Mouse (Mus musculus) lung, embryonic 16.5 days (tissue): ENCODE measurements around the gene Cygb. TPM values are rescaled to one million over a fixed set of nuclear protein-coding genes. Genes with fewer than 3 reads are reported as not detected.

ENCODE experiments used
- ATAC-seq: fragments of 200-750 bp; cut with Nextera tagmentation; 2 replicates; pipeline ENCODE4 v1.8.0; 2017; ENCODE audit warnings: low read depth, mild to moderate bottlenecking, moderate library complexity
- H3K27ac ChIP-seq: fragments of 300-500 bp; sonication (generic); 2 replicates; pipeline ENCODE4 v1.5.1; 2014; ENCODE audit warnings: mild to moderate bottlenecking, control low read depth, low read length
- H3K27me3 ChIP-seq: fragments of 300-500 bp; sonication (generic); 2 replicates; pipeline ENCODE4 v1.6.1; 2014; ENCODE audit warnings: low read depth, low read length, mixed read lengths; ENCODE audit not compliant: control insufficient read depth, insufficient read depth
- H3K36me3 ChIP-seq: fragments of 300-500 bp; sonication (generic); 2 replicates; pipeline ENCODE4 v1.6.1; 2014; ENCODE audit warnings: low read length; ENCODE audit not compliant: control insufficient read depth, insufficient read depth
- H3K4me1 ChIP-seq: fragments of 300-500 bp; sonication (generic); replicated peaks from 2 replicates; pipeline ENCODE4 v1.6.1; 2014; ENCODE audit warnings: low read length, mixed read lengths; ENCODE audit not compliant: control insufficient read depth, insufficient read depth
- H3K4me2 ChIP-seq: fragments of 300-500 bp; sonication (generic); 2 replicates; pipeline ENCODE4 v1.6.1; 2014; ENCODE audit warnings: low read depth, low read length, control low read depth
- H3K4me3 ChIP-seq: fragments of 300-500 bp; sonication (generic); 2 replicates; pipeline ENCODE4 v1.5.1; 2014; ENCODE audit warnings: mild to moderate bottlenecking, low read length, control low read depth
- H3K9ac ChIP-seq: fragments of 300-500 bp; sonication (generic); 2 replicates; pipeline ENCODE4 v1.6.1; 2014; ENCODE audit warnings: low read length, control low read depth
- H3K9me3 ChIP-seq: fragments of 300-500 bp; sonication (generic); 2 replicates; pipeline ENCODE4 v1.6.1; 2016; ENCODE audit warnings: low read length; ENCODE audit not compliant: control insufficient read depth
- WGBS: fragments of 180-500 bp; shearing (Covaris S2); extraction: QIAGEN DNeasy Blood & Tissue Kit; methylation state at CpG from one replicate; pipeline ENCODE4 v1.1.7; 2014; 5-methylcytosine and 5-hydroxymethylcytosine counted together
- polyA plus RNA-seq: library from polyadenylated mRNA; unstranded; fragments of >200 nt; fragmentation: Nextera tagmentation; extraction: Ambion mirVana; gene quantifications from 2 replicates; pipeline ENCODE4 v1.2.1, GENCODE M21; 2015

The Cygb gene
- polyA plus RNA-seq, 1 experiment from 2014 or later: 13.3 TPM

GRCm38 (mm10) chr11:116689622-116690021 is 35.5 kb upstream of the Cygb start:
- no peaks in the 10 kb centered on the region for H3K9me3 ChIP-seq
- 87% methylated on average over 10 of the region's 10 CpGs for WGBS
- no peak overlapping the region for H3K4me2 ChIP-seq
- H3K27me3 ChIP-seq: no peaks in the 10 kb centered on the region
- no peak for ATAC-seq
- H3K27ac ChIP-seq: no peak overlapping the region
- no peak overlapping the region for H3K4me3 ChIP-seq
- H3K9ac ChIP-seq: no peak overlapping the region
- peaks cover under 1% of the 10 kb centered on the region for H3K4me1 ChIP-seq
- H3K36me3 ChIP-seq: peaks cover 3% of the 10 kb centered on the region; the same call in 1 of the 2 replicates

- Histone ChIP-seq H3K27ac (no peak overlapping the region), H3K9me3 (no peaks in the 10 kb centered on the region), H3K9ac (no peak overlapping the region), H3K27me3 (no peaks in the 10 kb centered on the region), H3K4me1 (no peaks in the 10 kb centered on the region), H3K4me2 (no peak overlapping the region), H3K4me3 (no peak overlapping the region), H3K36me3 (peaks cover 3% of the 10 kb centered on the region; the same call in 1 of the 2 replicates)
- 63% methylated on average over 8 of the region's 8 CpGs for WGBS
- no peak for ATAC-seq
Measured at GRCm38 (mm10) chr11:116687897-116688296, 33.8 kb upstream of the Cygb start.

GRCm38 (mm10) chr11:116685729-116686128 is 31.6 kb upstream of the Cygb start:
- Histone ChIP-seq H3K36me3 (peaks cover 5% of the 10 kb centered on the region; the same call in 1 of the 2 replicates), H3K4me3 (no peak overlapping the region), H3K9ac (no peak overlapping the region), H3K27ac (no peak overlapping the region), H3K27me3 (no peaks in the 10 kb centered on the region), H3K9me3 (no peaks in the 10 kb centered on the region), H3K4me1 (no peaks in the 10 kb centered on the region), H3K4me2 (no peak overlapping the region)
- ATAC-seq: no peak
- 58% methylated on average over 9 of the region's 9 CpGs for WGBS

GRCm38 (mm10) chr11:116683777-116684176 is 29.7 kb upstream of the Cygb start:
- H3K36me3 ChIP-seq: peaks cover 10% of the 10 kb centered on the region; the same call in 1 of the 2 replicates
- H3K4me1 ChIP-seq: no peaks in the 10 kb centered on the region
- 63% methylated on average over 4 of the region's 4 CpGs for WGBS
- no peak overlapping the region for H3K4me2 ChIP-seq
- no peak for ATAC-seq
- H3K27ac ChIP-seq: no peak overlapping the region
- no peak overlapping the region for H3K9ac ChIP-seq
- no peaks in the 10 kb centered on the region for H3K27me3 ChIP-seq
- no peaks in the 10 kb centered on the region for H3K9me3 ChIP-seq
- no peak overlapping the region for H3K4me3 ChIP-seq

- Histone ChIP-seq H3K9ac (no peak overlapping the region), H3K27ac (no peak overlapping the region), H3K4me1 (no peaks in the 10 kb centered on the region), H3K4me3 (no peak overlapping the region), H3K9me3 (no peaks in the 10 kb centered on the region), H3K27me3 (no peaks in the 10 kb centered on the region), H3K36me3 (peaks cover 12% of the 10 kb centered on the region), H3K4me2 (no peak overlapping the region)
- ATAC-seq: no peak
- 54% methylated on average over 14 of the region's 14 CpGs for WGBS
Measured at GRCm38 (mm10) chr11:116682501-116683144, 28.5 kb upstream of the Cygb start.

GRCm38 (mm10) chr11:116681147-116681546 is 27.0 kb upstream of the Cygb start:
- Histone ChIP-seq H3K27me3 (no peaks in the 10 kb centered on the region), H3K36me3 (peaks cover 24% of the 10 kb centered on the region), H3K4me3 (no peak overlapping the region), H3K4me1 (no peaks in the 10 kb centered on the region), H3K4me2 (no peak overlapping the region), H3K27ac (no peak overlapping the region), H3K9ac (no peak overlapping the region), H3K9me3 (no peaks in the 10 kb centered on the region)
- WGBS: 65% methylated on average over 4 of the region's 4 CpGs
- no peak for ATAC-seq

- ATAC-seq: no peak
- H3K27me3 ChIP-seq: no peaks in the 10 kb centered on the region
- H3K27ac ChIP-seq: no peak overlapping the region
- H3K9ac ChIP-seq: no peak overlapping the region
- H3K9me3 ChIP-seq: no peaks in the 10 kb centered on the region
- 73% methylated on average over 24 of the region's 24 CpGs for WGBS
- H3K4me2 ChIP-seq: no peak overlapping the region
- H3K4me1 ChIP-seq: no peaks in the 10 kb centered on the region
- H3K36me3 ChIP-seq: peaks cover 23% of the 10 kb centered on the region
- no peak overlapping the region for H3K4me3 ChIP-seq
Measured at GRCm38 (mm10) chr11:116680321-116681091, 26.4 kb upstream of the Cygb start.

GRCm38 (mm10) chr11:116679148-116679547 is 25.0 kb upstream of the Cygb start:
- Histone ChIP-seq H3K27ac (no peak overlapping the region), H3K4me1 (no peaks in the 10 kb centered on the region), H3K27me3 (no peaks in the 10 kb centered on the region), H3K9me3 (no peaks in the 10 kb centered on the region), H3K36me3 (peaks cover 34% of the 10 kb centered on the region), H3K9ac (no peak overlapping the region), H3K4me2 (no peak overlapping the region), H3K4me3 (no peak overlapping the region)
- no peak for ATAC-seq
- WGBS: 82% methylated on average over 6 of the region's 6 CpGs

- H3K9me3 ChIP-seq: no peaks in the 10 kb centered on the region
- no peak overlapping the region for H3K9ac ChIP-seq
- H3K27me3 ChIP-seq: no peaks in the 10 kb centered on the region
- 63% methylated on average over 8 of the region's 8 CpGs for WGBS
- H3K27ac ChIP-seq: no peak overlapping the region
- H3K4me2 ChIP-seq: no peak overlapping the region
- H3K4me3 ChIP-seq: no peak overlapping the region
- peaks cover 6% of the 10 kb centered on the region for H3K4me1 ChIP-seq
- H3K36me3 ChIP-seq: peaks cover 42% of the 10 kb centered on the region
- ATAC-seq: no peak
Measured at GRCm38 (mm10) chr11:116677711-116678441, 23.8 kb upstream of the Cygb start.
